Mouse (Mus musculus) granulocyte monocyte progenitor cell, adult 5-6 weeks (primary cell): ENCODE results near the gene Troap. TPM values are rescaled to one million over a fixed set of nuclear protein-coding genes. Genes with fewer than 3 reads are reported as not detected.

Experiments used
- total RNA-seq, 2 experiments: library from RNA; stranded (forward) in 1 of 2; stranded (reverse) in 1 of 2; fragments of 200-712, 200-1000 nt in 1 of 2; fragments of >200 nt in 1 of 2; fragmentation: Nextera tagmentation in 1 of 2; gene quantifications; 2 replicates each; pipeline ENCODE4 v1.2.3; 2014 to 2017

Gene Troap
- total RNA-seq, 2 experiments from 2014 or later, result 21.5 to 44.6 TPM

Other genes with a start within 250 kb of the Troap start
- gene Prkag1, start 243.1 kb upstream of the Troap start, total RNA-seq (2014; fragmentation: Nextera tagmentation), result 34.2 and 63.8 TPM in 2 replicates
- gene Prkag1, start 243.1 kb upstream of the Troap start, total RNA-seq (2017), result 85.0 and 110 TPM in 2 replicates
- 59.0 and 81.0 TPM in 2 replicates for gene Kmt2d, start 203.4 kb upstream of the Troap start, total RNA-seq (2014; fragmentation: Nextera tagmentation)
- 15.8 and 24.9 TPM in 2 replicates for gene Kmt2d, start 203.4 kb upstream of the Troap start, total RNA-seq (2017)
- gene Rhebl1, start 180.0 kb upstream of the Troap start, total RNA-seq (2014; fragmentation: Nextera tagmentation), result 14.3 and 25.5 TPM in 2 replicates
- gene Rhebl1, start 180.0 kb upstream of the Troap start, total RNA-seq (2017), result 4.3 and 7.3 TPM in 2 replicates
- gene Dhh, start 176.0 kb upstream of the Troap start, total RNA-seq (2014; fragmentation: Nextera tagmentation), result not detected in 2 replicates
- not detected in 2 replicates for gene Dhh, start 176.0 kb upstream of the Troap start, total RNA-seq (2017)
- gene Lmbr1l, start 156.3 kb upstream of the Troap start, total RNA-seq (2014; fragmentation: Nextera tagmentation), result 3.5 and 8.5 TPM in 2 replicates
- gene Lmbr1l, start 156.3 kb upstream of the Troap start, total RNA-seq (2017), result 7.7 and 11.9 TPM in 2 replicates
- gene Tuba1b, start 140.0 kb upstream of the Troap start, total RNA-seq (2014; fragmentation: Nextera tagmentation), result 2,030 and 2,397 TPM in 2 replicates
- gene Tuba1b, start 140.0 kb upstream of the Troap start, total RNA-seq (2017), result 964 and 1,039 TPM in 2 replicates
- gene Gm49450, start 121.0 kb upstream of the Troap start, total RNA-seq (2014; fragmentation: Nextera tagmentation), result not detected in 2 replicates
- not detected in 2 replicates for gene Gm49450, start 121.0 kb upstream of the Troap start, total RNA-seq (2017)
- gene Tuba1a, start 120.9 kb upstream of the Troap start, total RNA-seq (2014; fragmentation: Nextera tagmentation), result 21.3 and 34.8 TPM in 2 replicates
- 19.6 and 24.6 TPM in 2 replicates for gene Tuba1a, start 120.9 kb upstream of the Troap start, total RNA-seq (2017)
- 117 and 131 TPM in 2 replicates for gene Tuba1c, start 44.7 kb upstream of the Troap start, total RNA-seq (2014; fragmentation: Nextera tagmentation)
- 109 and 120 TPM in 2 replicates for gene Tuba1c, start 44.7 kb upstream of the Troap start, total RNA-seq (2017)
- gene Prph, start 19.4 kb upstream of the Troap start, total RNA-seq (2014; fragmentation: Nextera tagmentation), result not detected in 2 replicates
- gene Prph, start 19.4 kb upstream of the Troap start, total RNA-seq (2017), result not detected in 2 replicates
- gene C1ql4, start 13.2 kb downstream of the Troap start, total RNA-seq (2014; fragmentation: Nextera tagmentation), result not detected in 2 replicates
- gene C1ql4, start 13.2 kb downstream of the Troap start, total RNA-seq (2017), result not detected in 2 replicates
- gene Dnajc22, start 18.6 kb downstream of the Troap start, total RNA-seq (2014; fragmentation: Nextera tagmentation), result not detected in 2 replicates
- gene Dnajc22, start 18.6 kb downstream of the Troap start, total RNA-seq (2017), result not detected in 2 replicates
- 0.85 TPM in 1 of 2 replicates, not detected in the other for gene Spats2, start 51.3 kb downstream of the Troap start, total RNA-seq (2014; fragmentation: Nextera tagmentation)
- gene Spats2, start 51.3 kb downstream of the Troap start, total RNA-seq (2017), result 0.46 and 1.0 TPM in 2 replicates
- gene Kcnh3, start 150.3 kb downstream of the Troap start, total RNA-seq (2014; fragmentation: Nextera tagmentation), result not detected in 2 replicates
- gene Kcnh3, start 150.3 kb downstream of the Troap start, total RNA-seq (2017), result not detected in 2 replicates
- gene Mcrs1, start 177.4 kb downstream of the Troap start, total RNA-seq (2014; fragmentation: Nextera tagmentation), result 30.9 and 51.4 TPM in 2 replicates
- gene Mcrs1, start 177.4 kb downstream of the Troap start, total RNA-seq (2017), result 44.0 and 48.0 TPM in 2 replicates
- 13.5 and 17.6 TPM in 2 replicates for gene Prpf40b, start 220.5 kb downstream of the Troap start, total RNA-seq (2014; fragmentation: Nextera tagmentation)
- gene Prpf40b, start 220.5 kb downstream of the Troap start, total RNA-seq (2017), result 7.2 and 10.7 TPM in 2 replicates
- gene Fam186b, start 221.3 kb downstream of the Troap start, total RNA-seq (2014; fragmentation: Nextera tagmentation), result not detected in 2 replicates
- not detected in 2 replicates for gene Fam186b, start 221.3 kb downstream of the Troap start, total RNA-seq (2017)